Mouse (Mus musculus): ENCODE measurements around the gene Clec2h.
"Not testable (repeated sequence)": the region's sequence is repeated elsewhere in the genome, so short reads cannot be mapped to it uniquely, and the experiment has no call there.

DNA sequence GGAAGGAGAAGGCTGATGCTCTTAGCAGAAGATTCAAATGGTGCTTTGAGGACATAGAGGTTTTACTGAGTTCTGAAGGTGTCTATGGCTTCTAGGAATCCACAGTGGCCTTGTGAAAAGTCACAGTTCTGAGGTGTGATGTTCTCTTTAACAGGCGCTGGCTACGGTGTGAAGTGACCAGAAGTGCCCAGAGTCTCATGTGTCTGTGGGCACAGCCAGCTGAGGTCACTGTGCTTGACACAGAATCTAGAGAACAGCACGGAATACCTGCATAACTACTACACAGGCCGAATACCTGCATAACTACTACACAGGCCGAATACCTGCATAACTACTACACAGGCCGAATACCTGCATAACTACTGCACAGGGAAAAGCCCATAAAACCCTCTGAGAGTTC, 36.9 kb upstream of the Clec2h start:
- TF ChIP-seq POLR2A (IDR thresholded peaks at IDR 0.05; ENCODE audit: control insufficient read depth, extremely low read depth, insufficient read depth, low read length, poor library complexity); CTCF (IDR thresholded peaks at IDR 0.05; ENCODE audit: borderline replicate concordance, control insufficient read depth, extremely low read depth, insufficient read depth, low read length, poor library complexity): not testable (repeated sequence)
